Mouse (Mus musculus) hindbrain, embryonic 11.5 days (tissue): ENCODE measurements at regions not wholly inside any gene's neighbourhood (a gene's known extent, or its start where the extent isn't known, plus 50 kb on each side); places are given as distances from the start of the nearest gene placed in this dataset.

Experiments used
- ATAC-seq: fragments of 200-750 bp; cut with Nextera tagmentation; 2 replicates; pipeline ENCODE4 v1.8.0; 2017; ENCODE audit warnings: mild to moderate bottlenecking, moderate TSS enrichment, moderate library complexity; ENCODE audit not compliant: low FRiP score
- DNase-seq: peaks from one replicate; pipeline ENCODE4 v3.0.0-alpha.2; 2015; ENCODE audit warnings: low spot score
- H3K27ac ChIP-seq: fragments of 300-500 bp; sonication (generic); 2 replicates; pipeline ENCODE4 v1.5.1; 2014; ENCODE audit warnings: mild to moderate bottlenecking, low read depth, low read length
- H3K27me3 ChIP-seq: fragments of 300-500 bp; sonication (generic); 2 replicates; pipeline ENCODE4 v1.6.1; 2014; ENCODE audit warnings: mild to moderate bottlenecking, low read length, moderate library complexity, mixed read lengths; ENCODE audit not compliant: control insufficient read depth, insufficient read depth
- H3K36me3 ChIP-seq: fragments of 300-500 bp; sonication (generic); 2 replicates; pipeline ENCODE4 v1.6.1; 2014; ENCODE audit warnings: mild to moderate bottlenecking, low read length, moderate library complexity, mixed read lengths; ENCODE audit not compliant: control insufficient read depth, insufficient read depth
- H3K4me1 ChIP-seq: fragments of 300-500 bp; sonication (generic); replicated peaks from 2 replicates; pipeline ENCODE4 v1.6.1; 2014; ENCODE audit warnings: low read length, mixed read lengths; ENCODE audit not compliant: control insufficient read depth, insufficient read depth
- H3K4me2 ChIP-seq: fragments of 300-500 bp; sonication (generic); replicated peaks from 2 replicates; pipeline ENCODE4 v1.6.1; 2014; ENCODE audit warnings: mild to moderate bottlenecking, low read depth, low read length
- H3K4me3 ChIP-seq: fragments of 300-500 bp; sonication (generic); 2 replicates; pipeline ENCODE4 v1.5.1; 2014; ENCODE audit warnings: low read depth, low read length
- H3K9ac ChIP-seq: fragments of 300-500 bp; sonication (generic); 2 replicates; pipeline ENCODE4 v1.6.1; 2014; ENCODE audit warnings: low read depth, low read length
- H3K9me3 ChIP-seq: fragments of 300-500 bp; sonication (generic); 2 replicates; pipeline ENCODE4 v1.6.1; 2016; ENCODE audit warnings: low read length; ENCODE audit not compliant: control insufficient read depth
- WGBS: fragments of 180-500 bp; shearing (Covaris S2); extraction: QIAGEN DNeasy Blood & Tissue Kit; methylation state at CpG from one replicate; pipeline ENCODE4 v1.1.7; 2014; 5-methylcytosine and 5-hydroxymethylcytosine counted together

DNA sequence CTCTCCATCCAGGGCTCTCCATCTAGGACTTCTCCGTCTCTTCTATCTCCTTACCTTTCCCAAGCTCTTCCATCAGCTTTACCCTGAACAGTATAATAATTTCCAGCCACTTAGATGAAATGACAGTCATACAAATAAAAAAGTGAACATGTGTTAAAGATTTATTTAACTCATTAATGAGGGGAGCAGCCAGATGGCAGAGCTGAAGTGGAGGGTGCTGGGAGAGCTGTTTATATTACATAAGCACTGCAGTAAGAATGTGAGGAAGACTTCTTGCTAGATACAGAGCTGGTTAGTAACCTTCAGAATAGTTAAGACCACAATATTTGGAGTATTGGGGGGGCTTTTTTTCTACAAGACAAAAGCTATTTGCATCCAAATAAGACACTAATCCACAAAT, 234.9 kb downstream of the Gm12728 start:
- H3K4me2 ChIP-seq = no peak overlapping the region
- DNase-seq = no peak
- H3K9ac ChIP-seq = no peak overlapping the region
- WGBS = 100% methylated on average over 1 of the region's 1 CpGs
- no peak overlapping the region for H3K4me3 ChIP-seq
- no peaks in the 10 kb centered on the region for H3K9me3 ChIP-seq
- H3K4me1 ChIP-seq = no peaks in the 10 kb centered on the region
- H3K27ac ChIP-seq = no peak overlapping the region
- ATAC-seq = no peak
- H3K36me3 ChIP-seq = no peaks in the 10 kb centered on the region
- no peaks in the 10 kb centered on the region for H3K27me3 ChIP-seq

DNA sequence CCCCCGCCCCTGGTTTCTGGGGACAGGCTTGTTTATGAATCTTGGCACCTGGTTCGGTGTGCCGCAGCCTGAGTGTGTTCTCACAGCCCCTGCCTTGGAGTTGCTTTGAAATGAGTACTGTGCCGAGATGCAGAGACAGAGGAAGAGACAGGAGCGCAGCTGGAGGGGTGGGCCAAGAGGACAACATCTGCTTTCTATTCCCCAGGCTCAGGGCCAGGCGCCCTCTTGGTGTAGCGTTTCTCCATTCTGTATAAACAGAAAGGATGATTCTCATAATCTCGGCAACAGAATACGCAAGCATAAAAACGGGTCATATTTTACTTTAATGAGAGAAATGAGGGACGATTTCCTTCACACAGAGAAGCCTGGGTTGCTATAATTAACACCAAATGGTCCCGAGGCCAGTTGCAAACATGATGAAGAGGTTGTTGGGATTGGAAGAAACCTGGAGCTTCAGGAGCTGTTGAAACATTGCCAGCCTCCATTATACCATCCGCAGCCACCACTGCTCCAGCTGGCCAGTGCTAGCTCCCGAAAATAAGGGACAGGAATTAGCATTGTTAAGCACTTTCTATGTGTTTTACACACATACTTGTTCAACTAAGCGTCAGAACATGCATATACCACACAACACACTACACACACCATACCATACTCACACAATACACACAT, 236.4 kb downstream of the Gm12728 start:
- Histone ChIP-seq H3K4me1 (no peaks in the 10 kb centered on the region), H3K36me3 (no peaks in the 10 kb centered on the region), H3K27me3 (no peaks in the 10 kb centered on the region), H3K9me3 (no peaks in the 10 kb centered on the region), H3K4me2 (no peak overlapping the region), H3K9ac (no peak overlapping the region), H3K4me3 (no peak overlapping the region), H3K27ac (no peak overlapping the region)
- WGBS = 71% methylated on average over 15 of the region's 15 CpGs
- no peak for ATAC-seq
- DNase-seq = peak; percentile 23

DNA sequence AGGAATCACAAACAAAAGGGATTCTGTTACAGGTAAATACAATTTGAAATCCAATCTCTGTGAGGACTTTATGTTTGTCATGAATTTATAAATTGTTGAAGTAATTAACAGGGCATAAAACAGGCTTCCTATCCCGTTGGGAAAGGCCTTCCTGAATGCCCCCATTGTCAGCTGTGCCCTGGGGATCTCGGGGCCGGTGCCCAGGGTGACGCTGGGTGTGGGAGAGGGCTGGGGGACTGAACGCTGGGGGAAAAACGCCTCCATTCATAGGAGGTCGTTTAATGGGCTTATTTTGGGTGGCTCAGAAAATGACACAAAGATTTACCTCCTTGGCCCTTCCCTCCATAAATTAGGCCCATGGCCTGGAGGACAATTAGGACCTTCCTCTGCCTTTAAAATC, 250.7 kb downstream of the Gm12728 start:
- H3K27ac ChIP-seq = no peak overlapping the region
- no peak overlapping the region for H3K9ac ChIP-seq
- no peak overlapping the region for H3K4me3 ChIP-seq
- H3K9me3 ChIP-seq = no peaks in the 10 kb centered on the region
- no peaks in the 10 kb centered on the region for H3K27me3 ChIP-seq
- DNase-seq = no peak
- WGBS = 47% methylated on average over 7 of the region's 7 CpGs
- H3K4me1 ChIP-seq = no peaks in the 10 kb centered on the region
- no peaks in the 10 kb centered on the region for H3K36me3 ChIP-seq
- no peak overlapping the region for H3K4me2 ChIP-seq
- ATAC-seq = no peak

DNA sequence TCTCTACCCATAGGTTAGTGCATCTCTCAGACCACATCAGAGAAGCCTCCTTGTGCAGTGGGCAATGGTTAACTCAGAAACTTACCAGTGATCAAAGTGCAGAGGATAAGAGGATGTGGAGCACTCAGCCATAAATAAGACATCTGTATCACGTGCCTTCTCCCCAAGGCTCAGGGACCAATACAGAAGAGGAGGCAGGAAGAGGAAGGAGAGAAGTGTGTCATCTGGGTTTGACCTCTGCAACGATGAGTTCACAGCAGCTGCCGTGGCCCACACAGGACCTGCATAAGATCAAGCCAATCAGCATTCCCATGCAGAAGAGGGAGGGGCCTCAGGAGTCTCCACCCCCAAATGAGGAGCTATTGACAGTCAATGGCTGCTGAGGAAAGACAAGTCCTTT, 252.8 kb downstream of the Gm12728 start:
- no peak overlapping the region for H3K4me2 ChIP-seq
- 53% methylated on average over 3 of the region's 3 CpGs for WGBS

DNA sequence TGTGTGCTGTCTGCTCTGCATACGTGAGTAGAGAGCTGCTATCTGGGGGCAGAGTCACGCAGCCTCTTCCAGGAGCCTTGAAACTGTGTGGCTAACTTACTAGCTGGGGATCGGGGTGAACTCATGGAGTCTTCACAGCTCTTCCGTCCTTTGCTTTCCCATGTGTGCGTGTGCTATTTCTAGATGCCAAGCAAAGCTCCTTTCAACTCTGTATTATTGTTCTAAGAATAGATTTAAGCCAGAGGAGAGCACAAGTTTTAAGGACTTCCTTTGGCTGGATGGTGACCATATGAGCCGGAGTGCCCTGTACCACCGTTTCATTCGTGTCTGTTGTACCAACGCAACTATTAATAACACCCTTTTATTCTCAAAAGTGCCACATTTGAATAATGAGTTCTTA, 254.0 kb downstream of the Gm12728 start:
- no peaks in the 10 kb centered on the region for H3K4me1 ChIP-seq
- no peaks in the 10 kb centered on the region for H3K27me3 ChIP-seq
- no peak overlapping the region for H3K4me3 ChIP-seq
- H3K9ac ChIP-seq = no peak overlapping the region
- no peak overlapping the region for H3K27ac ChIP-seq
- no peak overlapping the region for H3K4me2 ChIP-seq
- no peak for DNase-seq
- no peaks in the 10 kb centered on the region for H3K9me3 ChIP-seq
- 90% methylated on average over 9 of the region's 9 CpGs for WGBS
- ATAC-seq = no peak
- H3K36me3 ChIP-seq = no peaks in the 10 kb centered on the region

More for the DNA sequence above, 252.8 kb downstream of the Gm12728 start:
- H3K36me3 ChIP-seq = no peaks in the 10 kb centered on the region
- H3K27ac ChIP-seq = no peak overlapping the region
- no peak overlapping the region for H3K4me3 ChIP-seq
- H3K4me1 ChIP-seq = no peaks in the 10 kb centered on the region
- H3K27me3 ChIP-seq = no peaks in the 10 kb centered on the region
- H3K9ac ChIP-seq = no peak overlapping the region
- H3K9me3 ChIP-seq = no peaks in the 10 kb centered on the region
- ATAC-seq (no peak), DNase-seq (no peak)

DNA sequence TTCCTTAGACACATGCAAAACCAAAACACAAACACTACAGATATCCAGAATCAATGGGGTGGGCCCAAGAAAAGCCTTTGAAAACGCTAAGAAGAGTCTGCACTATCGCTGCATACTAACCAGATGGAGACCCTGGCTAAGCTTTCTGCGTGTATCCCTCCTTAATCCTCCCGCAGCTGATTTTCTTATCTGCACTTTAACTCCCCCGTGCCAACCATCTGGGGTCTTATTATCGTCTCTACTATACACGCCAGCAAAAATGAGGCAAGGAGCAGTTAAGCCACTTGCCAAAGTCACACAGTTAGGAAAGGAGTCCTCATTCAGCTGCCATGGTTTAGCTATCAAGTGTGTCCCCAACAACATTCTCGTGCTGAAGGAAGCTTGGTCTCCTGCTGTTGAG, 258.4 kb downstream of the Gm12728 start:
- DNase-seq = no peak
- WGBS = 87% methylated on average over 8 of the region's 8 CpGs

DNA sequence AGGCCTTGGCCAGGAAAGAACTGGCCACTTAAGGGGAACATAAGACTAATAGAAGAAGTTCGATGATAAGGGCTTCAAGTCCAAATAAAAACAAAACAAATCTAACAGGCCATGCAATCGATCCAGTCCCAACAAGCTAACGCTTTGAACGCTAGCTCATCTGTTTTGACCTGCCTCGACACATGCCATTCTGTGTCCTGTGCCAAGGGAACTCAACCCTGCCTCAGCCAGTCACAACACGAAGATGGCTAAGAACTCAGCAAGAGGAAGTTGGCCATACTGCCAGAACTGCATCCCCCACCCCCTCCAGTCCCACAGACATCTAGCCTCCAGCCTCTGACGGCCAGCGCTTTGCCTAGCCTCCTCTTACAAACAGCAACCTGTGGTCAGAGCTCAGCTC, 259.1 kb downstream of the Gm12728 start:
- DNase-seq (no peak), ATAC-seq (no peak)
- Histone ChIP-seq H3K4me1 (no peaks in the 10 kb centered on the region), H3K4me3 (no peak overlapping the region), H3K27ac (no peak overlapping the region), H3K36me3 (no peaks in the 10 kb centered on the region), H3K4me2 (no peak overlapping the region), H3K9me3 (no peaks in the 10 kb centered on the region), H3K27me3 (no peaks in the 10 kb centered on the region), H3K9ac (no peak overlapping the region)
- 90% methylated on average over 8 of the region's 8 CpGs for WGBS

More for the DNA sequence above, 258.4 kb downstream of the Gm12728 start:
- H3K4me2 ChIP-seq = no peak overlapping the region
- H3K4me1 ChIP-seq = no peaks in the 10 kb centered on the region
- H3K9me3 ChIP-seq = no peaks in the 10 kb centered on the region
- H3K27me3 ChIP-seq = no peaks in the 10 kb centered on the region
- ATAC-seq = no peak
- no peak overlapping the region for H3K27ac ChIP-seq
- H3K36me3 ChIP-seq = no peaks in the 10 kb centered on the region
- H3K4me3 ChIP-seq = no peak overlapping the region
- H3K9ac ChIP-seq = no peak overlapping the region

DNA sequence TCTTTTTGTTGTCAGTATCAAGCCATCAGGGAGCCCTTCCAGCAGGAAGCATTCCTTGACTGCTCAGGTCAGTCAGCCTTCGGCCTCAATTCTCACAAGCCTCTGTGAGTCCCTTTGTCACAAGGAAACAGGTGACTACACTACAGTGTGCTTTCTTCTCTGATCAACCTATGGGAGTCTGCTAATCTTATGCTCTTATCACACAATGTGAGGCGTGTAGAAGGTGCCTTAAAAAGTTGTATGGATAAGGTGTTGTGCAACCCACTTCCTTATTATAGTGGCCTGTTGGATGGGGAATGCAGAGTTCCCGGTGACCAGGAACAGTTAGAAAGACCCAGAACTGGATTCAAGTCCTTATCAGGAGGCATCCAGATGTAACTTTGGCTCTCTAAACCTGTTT, 260.2 kb downstream of the Gm12728 start:
- ATAC-seq (no peak), DNase-seq (no peak)
- 88% methylated on average over 3 of the region's 3 CpGs for WGBS
- Histone ChIP-seq H3K27ac (no peak overlapping the region), H3K4me2 (no peak overlapping the region), H3K27me3 (no peaks in the 10 kb centered on the region), H3K36me3 (no peaks in the 10 kb centered on the region), H3K4me1 (no peaks in the 10 kb centered on the region), H3K9me3 (no peaks in the 10 kb centered on the region), H3K9ac (no peak overlapping the region), H3K4me3 (no peak overlapping the region)

DNA sequence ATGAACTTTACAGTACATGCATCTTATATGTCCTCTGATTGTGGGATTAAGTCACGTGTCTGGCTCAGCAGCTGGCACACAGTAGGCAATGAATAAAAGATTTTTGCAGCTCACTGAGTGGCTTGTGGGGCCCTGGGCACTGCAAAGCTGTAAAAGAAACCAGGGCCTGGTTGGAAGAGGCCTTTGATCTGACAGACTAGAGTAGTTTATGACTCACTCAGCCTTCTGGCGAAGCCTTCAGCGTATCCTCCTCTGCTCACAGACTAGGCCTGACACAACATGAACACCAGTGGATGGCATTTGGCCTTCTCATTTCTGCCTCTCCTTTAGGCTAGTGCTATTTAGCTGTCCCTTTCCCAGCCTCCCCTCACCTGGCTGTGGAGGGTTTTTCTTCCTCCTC, 260.6 kb downstream of the Gm12728 start:
- 74% methylated on average over 3 of the region's 3 CpGs for WGBS
- Histone ChIP-seq H3K36me3 (no peaks in the 10 kb centered on the region), H3K9me3 (no peaks in the 10 kb centered on the region), H3K9ac (no peak overlapping the region), H3K27ac (no peak overlapping the region), H3K4me2 (no peak overlapping the region), H3K4me1 (no peaks in the 10 kb centered on the region), H3K4me3 (no peak overlapping the region), H3K27me3 (no peaks in the 10 kb centered on the region)
- ATAC-seq = no peak
- no peak for DNase-seq
